Mouse (Mus musculus): ENCODE data around the gene Ip6k2.

The Ip6k2 gene

DNA sequence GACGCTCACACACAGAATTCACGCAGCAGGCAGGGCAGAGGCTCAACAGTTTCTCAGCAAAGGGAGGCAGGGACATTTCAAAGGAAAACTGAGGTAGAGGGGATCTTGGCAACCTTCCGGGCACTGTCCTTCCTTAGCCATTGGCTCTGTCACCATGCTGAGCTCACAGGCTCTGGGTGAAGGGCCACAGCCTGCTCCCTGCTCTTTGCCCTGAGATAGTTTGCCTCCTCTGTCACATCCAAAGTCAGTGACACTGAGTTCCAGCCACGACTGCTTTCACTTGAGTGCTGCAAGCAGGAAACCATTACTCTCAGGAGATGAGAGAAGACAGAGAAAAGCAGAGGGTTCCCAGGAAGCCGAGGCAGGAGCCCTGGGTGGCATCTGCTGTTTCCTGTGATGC, 36.5 kb downstream of the Ip6k2 start:
- DNase-seq (ENCODE audit: low read depth, low spot score), result no peak

DNA sequence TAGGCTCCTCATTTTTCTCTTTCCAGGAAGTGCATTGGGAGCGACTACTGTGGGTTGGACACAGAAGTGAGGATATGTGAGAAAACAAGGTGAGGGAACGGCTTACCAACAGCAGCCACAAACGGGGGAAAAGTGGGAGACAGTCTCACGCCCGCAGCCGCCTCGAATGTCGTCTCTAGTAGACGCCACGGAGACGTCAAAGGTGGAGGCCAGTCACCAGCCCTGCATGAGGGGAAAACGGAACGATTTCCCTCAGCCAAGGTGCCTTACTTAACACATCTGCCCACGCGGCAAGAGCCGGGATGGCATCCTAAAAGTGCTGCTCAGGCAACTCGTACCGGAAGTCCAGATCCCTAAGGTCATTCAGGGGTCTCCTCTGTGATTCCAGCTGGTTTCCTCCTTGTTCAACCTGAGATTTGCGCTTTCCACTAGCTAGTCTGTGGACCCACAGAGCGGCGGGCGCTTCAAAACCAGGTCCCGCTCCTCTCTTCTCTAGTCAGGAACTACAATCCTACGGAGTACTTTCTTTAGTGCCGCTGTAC, 40.6 kb downstream of the Ip6k2 start:
- no peak for DNase-seq (ENCODE audit: low read depth, low spot score)

DNA sequence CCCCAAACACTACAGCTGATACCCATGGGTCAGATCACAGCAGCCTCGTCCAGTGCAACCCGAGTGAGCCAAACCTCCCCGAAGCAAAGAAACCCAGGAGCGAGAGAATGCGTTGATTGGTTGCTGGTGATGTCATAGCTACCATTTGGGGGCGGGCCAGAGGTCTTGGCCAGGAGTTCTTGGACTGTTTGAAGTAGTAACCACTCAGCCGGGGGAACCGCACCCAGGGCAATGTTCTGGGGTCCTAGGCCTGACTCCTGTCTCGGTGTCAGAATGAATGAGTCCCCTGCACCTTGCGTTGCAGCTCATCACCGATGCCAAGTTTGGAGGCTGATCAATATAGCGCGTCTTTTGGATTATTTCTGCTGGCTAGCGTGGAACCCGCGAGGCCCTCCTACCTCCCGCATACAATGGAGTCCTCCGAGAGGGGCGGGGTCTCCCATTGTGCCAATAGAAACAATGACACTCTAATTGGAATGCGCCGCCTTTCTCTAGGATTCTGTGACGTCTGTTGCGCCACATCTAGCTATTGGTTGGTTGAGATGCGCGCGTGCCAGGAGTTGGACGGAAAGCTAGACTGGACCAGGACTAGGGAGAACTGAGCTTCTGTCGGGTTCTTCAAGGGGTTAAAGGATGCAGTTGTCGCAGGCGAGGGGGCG, 41.3 kb downstream of the Ip6k2 start:
- no peak for DNase-seq (ENCODE audit: low read depth, low spot score)

DNA sequence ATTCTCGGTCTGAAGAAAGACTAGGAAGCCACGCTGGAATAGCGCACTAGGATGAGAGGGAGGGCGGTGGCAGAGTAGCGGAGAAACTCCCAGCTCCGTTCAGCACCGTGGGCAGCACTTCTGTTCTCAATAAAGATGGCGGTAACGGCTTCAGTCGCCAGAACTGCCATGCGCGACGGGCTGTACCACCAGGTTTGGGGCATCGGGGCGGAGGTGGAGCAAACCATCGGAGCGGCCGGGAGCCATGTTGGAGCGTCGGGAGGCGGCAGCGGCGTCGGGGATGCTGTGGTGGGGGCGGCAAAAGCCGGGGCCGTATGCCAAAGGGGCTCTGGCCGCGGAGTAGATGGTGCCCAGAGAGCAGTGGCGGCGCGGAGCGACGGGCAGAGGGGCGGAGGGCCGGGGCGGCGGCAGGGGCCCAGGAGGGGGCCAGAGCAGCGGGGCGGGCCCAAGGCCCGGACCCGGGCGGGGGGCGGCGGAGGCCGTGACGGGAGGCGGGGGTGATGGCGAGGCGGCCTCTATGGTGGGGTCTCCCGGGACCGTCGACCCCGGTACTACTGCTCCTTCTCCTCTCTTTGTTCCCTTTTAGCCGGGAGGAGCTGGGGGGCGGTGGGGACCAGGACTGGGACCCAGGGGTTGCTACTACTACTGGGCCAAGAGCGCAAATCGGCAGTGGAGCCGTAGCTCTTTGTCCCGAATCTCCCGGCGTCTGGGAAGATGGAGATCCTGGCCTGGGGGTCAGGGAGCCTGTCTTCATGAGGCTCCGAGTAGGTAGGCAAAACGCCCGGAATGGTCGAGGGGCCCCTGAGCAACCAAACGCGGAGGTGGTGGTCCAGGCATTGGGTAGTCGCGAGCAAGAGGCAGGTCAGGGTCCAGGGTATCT, 42.5 kb downstream of the Ip6k2 start, which contains the start of gene Celsr3:
Gene Celsr3, plus strand, starts transcription at position 501 of the 880 bp plus-strand sequence.
- peak; percentile 86 for DNase-seq (ENCODE audit: low read depth, low spot score)

DNA sequence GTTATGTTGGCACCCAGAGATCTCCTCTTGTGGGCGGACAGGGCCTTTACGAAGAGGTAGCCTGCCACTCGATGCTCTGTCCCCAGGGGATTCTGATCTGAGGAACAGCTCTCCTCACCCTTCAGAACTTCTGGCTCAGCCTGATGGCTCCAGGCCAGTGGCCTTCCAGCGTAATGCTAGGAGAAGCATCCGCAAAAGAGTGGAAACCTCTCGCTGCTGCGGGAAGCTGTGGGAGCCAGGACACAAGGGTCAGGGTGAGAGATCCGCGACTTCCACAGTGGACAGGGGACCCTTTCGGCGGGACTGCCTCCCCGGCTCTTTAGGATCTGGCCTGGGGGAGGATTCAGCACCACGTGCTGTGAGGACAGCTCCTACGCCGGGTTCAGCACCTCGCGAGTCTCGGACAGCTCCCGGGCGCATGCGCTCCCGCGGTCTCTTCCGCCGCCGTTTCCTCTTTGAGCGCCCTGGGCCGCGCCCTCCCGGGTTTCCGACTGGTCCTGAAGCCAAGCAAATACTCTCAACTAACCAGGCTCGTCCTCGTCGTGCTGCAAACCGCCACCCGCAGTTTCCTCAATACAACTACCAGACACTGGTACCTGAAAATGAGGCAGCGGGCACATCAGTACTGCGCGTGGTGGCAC, 43.2 kb downstream of the Ip6k2 start:
- peak; percentile 77 for DNase-seq (ENCODE audit: low read depth, low spot score)

DNA sequence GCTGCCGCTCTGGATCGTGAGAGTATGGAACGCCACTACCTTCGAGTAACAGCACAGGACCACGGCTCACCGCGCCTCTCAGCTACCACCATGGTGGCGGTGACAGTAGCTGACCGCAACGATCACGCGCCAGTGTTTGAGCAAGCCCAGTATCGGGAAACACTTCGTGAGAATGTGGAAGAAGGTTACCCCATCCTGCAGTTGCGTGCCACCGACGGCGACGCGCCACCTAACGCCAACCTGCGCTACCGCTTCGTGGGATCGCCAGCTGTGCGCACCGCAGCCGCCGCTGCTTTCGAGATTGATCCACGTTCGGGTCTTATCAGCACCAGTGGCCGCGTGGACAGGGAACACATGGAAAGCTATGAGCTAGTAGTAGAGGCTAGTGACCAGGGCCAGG, 43.9 kb downstream of the Ip6k2 start:
- DNase-seq (ENCODE audit: low read depth, low spot score), result no peak

DNA sequence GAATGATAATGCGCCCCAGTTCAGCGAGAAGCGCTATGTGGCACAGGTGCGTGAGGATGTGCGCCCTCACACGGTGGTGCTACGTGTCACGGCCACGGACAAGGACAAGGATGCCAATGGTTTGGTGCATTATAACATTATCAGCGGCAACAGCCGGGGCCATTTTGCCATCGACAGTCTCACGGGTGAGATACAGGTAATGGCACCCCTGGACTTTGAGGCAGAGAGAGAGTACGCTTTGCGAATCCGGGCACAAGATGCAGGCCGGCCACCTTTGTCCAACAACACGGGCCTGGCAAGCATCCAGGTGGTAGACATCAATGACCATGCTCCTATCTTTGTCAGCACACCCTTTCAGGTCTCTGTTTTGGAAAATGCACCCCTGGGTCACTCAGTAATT, 44.3 kb downstream of the Ip6k2 start:
- no peak for DNase-seq (ENCODE audit: low read depth, low spot score)

DNA sequence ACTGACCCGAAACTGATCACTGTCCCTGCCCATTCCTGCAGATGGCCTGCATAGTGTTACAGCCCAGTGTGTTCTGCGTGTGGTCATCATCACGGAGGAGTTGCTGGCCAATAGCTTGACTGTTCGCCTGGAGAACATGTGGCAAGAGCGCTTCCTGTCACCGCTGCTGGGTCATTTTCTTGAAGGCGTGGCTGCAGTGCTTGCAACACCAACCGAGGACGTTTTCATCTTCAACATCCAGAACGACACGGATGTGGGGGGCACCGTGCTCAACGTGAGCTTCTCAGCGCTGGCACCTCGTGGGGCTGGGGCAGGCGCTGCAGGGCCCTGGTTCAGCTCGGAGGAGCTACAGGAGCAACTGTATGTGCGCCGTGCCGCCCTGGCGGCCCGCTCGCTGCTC, 48.0 kb downstream of the Ip6k2 start:
- DNase-seq (ENCODE audit: low read depth, low spot score), result no peak

DNA sequence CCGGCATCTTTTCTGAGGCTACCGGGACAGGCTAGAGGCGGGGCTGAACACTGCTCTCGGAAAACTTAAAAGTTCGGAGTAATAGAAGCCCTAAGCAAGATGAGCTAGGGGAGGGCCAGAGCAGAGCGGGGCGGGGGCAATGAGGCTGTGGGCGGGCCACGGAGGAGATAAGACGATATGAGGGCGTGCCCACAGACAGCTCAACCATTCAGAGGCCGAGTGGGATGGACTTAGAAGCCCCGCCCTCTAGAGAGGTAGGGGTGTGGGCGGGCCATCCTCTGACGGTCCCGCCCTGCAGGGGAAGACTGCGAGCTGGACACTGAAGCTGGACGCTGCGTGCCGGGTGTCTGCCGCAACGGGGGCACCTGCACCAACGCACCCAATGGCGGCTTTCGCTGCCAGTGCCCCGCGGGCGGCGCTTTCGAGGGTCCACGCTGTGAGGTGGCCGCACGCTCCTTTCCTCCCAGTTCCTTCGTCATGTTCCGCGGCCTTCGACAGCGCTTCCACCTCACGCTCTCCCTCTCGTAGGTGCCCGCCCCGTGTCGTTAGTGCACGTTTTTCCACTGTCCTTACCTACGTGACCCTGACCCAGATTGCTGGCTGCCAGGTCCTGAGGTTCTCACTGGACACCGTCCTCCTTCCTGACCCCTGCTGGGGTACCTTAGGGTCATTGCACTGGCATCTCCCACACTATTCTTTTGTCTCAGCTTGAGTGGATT, 49.0 kb downstream of the Ip6k2 start:
- peak; percentile 87 for DNase-seq (ENCODE audit: low read depth, low spot score)

DNA sequence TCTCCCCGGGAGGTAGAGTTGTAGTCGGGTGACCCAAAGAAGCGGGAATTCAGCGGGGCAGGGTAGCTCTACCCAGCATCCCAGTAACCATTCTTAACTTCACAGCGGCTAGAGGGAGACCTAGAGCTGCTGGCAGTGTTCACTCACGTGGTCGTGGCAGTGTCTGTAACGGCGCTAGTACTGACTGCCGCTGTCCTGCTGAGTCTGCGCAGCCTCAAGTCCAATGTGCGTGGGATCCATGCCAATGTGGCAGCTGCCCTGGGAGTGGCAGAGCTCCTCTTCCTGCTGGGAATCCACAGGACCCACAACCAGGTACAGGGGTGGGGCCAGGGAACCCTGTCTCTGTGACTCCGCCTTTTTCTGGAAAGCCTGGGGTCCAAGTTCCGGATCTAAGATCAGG, 59.4 kb downstream of the Ip6k2 start:
- no peak for DNase-seq (ENCODE audit: low read depth, low spot score)

DNA sequence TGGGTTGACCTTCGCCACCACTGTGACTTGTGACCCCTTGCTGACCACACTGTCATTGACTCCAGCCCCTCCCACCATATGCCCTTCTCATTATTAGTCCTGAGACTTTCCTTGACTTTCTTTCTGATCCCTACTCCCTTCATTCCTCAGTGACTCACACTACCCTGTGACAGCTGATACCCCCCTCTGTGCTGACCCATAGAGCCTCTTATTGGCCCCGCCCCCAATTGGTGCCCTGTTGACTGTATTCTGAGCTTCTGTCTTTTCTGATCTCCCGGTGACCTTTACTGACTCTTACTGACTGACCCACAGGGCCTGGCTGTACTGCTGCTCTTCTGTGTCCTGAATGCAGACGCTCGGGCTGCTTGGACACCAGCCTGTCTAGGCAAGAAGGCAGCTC, 61.8 kb downstream of the Ip6k2 start:
- no peak for DNase-seq (ENCODE audit: low read depth, low spot score)

DNA sequence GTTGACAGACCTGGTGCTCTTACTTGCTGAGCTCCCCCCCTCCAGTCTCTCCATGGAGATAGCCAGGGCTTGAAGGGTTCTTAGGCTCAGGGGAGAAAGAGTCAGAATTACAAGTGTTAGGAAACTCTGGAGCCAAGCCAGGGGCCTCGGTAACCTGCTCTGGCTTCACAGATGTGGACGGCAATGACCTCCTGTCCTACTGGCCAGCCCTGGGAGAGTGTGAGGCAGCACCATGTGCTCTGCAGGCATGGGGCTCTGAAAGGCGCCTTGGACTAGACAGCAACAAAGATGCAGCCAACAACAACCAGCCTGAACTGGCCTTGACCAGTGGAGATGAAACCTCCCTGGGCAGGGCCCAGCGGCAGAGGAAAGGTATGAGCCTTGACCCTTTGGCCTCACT, 63.8 kb downstream of the Ip6k2 start:
- no peak for DNase-seq (ENCODE audit: low read depth, low spot score)

DNA sequence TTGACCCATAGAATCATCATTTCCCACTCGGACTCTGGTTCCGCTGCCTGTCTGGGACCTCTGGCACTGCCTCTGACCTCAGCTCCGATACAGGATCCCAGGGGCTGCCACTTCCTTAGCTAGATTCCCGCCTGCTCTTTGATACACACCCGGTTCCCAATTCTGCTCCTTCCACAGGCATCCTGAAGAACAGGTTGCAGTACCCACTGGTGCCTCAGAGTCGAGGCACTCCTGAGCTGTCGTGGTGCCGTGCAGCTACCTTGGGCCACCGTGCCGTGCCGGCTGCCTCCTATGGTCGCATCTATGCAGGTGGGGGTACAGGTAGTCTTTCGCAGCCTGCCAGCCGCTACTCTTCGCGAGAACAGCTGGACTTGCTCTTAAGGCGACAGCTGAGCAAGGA, 64.8 kb downstream of the Ip6k2 start:
- DNase-seq (ENCODE audit: low read depth, low spot score), result no peak

DNA sequence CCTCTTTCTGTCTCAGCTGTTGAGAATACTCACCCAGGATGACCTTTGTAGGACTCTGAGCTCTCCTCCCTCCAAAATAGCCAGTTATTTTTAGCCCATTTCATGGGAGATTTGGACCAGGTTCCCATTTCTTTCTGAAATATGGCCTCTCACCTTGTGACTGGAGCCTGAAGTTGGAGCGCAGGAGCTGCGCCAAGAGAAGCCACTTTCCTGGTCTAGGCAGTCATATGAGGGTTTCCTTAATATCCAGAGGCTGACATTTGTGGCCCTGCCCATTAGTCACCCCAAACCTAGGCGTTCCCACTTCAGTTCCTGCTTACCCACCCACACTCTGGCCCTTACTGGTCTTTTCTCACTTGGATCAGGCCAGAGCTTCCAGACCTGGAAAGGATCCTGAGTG, 69.4 kb downstream of the Ip6k2 start, which contains the start of gene Slc26a6:
Gene Slc26a6, plus strand, starts transcription at position 308 of the 400 bp plus-strand sequence.
- no peak for DNase-seq (ENCODE audit: low read depth, low spot score)

DNA sequence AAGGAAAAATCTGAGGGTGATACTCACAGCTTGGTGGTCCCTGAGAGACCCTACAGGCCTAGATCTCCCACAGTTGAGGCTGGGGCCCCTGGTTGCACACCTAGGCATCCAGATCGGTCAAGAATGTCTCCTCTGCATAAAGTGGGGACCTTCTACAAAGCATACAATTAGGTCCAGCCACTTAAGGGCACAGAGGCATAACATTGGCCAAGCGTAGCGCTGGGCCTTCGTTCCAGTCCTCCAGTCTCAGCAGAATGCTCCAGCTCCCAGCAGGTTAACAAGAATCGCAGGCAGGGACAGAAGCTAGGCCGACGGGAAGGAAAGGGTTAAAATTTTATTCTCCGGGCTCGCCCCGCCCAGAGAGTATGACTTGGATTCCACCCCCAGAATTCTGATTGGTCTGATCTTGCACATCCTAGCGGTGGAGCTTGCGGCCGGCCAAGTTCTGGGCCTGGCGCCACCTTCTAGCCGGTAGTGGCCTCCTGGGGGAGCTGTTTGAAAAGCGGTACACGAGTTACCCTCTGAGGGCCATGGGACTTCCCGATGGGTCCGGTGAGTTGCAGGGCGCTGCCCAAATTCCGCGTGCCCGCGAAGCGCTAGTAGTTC, 70.1 kb downstream of the Ip6k2 start:
- DNase-seq (ENCODE audit: low read depth, low spot score), result peak; percentile 95

DNA sequence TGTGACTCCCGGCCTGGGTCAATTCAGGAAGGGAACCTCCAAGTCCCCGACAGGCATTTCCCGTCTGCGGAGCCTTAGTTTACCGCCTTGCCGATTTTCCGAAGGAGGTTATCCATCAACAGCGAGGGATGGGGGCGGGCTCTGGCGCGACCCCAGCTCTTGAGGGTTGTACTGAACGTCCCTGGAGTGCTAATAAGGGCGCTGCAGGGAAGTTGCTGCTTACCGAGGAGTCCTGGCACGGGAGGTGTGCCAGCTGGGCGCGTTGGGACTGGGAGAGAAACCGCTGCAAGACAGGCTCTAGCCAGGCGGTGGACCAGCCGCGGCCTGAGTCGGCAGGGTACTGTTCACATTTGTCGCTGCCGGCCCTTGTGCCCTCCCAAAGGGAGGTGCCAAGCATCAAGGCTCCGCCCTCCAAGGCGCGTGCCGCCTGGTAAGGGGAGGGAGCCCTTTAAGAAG, 70.7 kb downstream of the Ip6k2 start:
- DNase-seq (ENCODE audit: low read depth, low spot score), result peak; percentile 88

DNA sequence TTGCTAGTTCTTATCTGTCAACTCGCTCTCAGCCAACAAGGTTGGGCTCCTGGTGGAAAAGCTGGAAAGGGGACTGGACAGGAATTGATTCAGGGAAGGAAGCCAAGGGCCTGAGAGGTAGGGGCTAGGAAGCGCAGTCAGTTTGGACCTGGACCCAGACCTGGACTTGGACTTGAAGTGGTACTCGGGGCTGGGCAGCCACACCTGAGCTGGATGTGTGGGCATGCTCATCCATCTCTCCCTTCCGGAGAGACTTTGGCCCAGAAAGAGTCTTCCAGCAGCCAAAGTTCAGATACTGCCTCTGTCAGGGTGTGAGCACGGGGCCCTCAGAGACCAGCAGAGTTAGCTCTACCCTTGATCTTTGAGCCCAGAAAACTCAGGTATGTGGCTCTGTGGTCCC, 71.7 kb downstream of the Ip6k2 start:
- DNase-seq (ENCODE audit: low read depth, low spot score), result no peak
